Mouse (Mus musculus): ENCODE measurements around the gene Lemd2.
A peak's percentile ranks its signal among the peaks of the same experiment; 100 is the strongest.

Lemd2 gene

GRCm38 (mm10) chr17:27187059-27187458, 17.2 kb downstream of the Lemd2 start:
- no peak for DNase-seq (ENCODE audit: low spot score)

- DNase-seq (ENCODE audit: low spot score), result no peak
Observed at GRCm38 (mm10) chr17:27186068-27186467, 18.2 kb downstream of the Lemd2 start.

GRCm38 (mm10) chr17:27183667-27184292, 20.5 kb downstream of the Lemd2 start:
- DNase-seq (ENCODE audit: low spot score), result no peak

GRCm38 (mm10) chr17:27182401-27182800, 21.9 kb downstream of the Lemd2 start:
- DNase-seq (ENCODE audit: low spot score), result no peak

GRCm38 (mm10) chr17:27181666-27182065, 22.6 kb downstream of the Lemd2 start:
- no peak for DNase-seq (ENCODE audit: low spot score)

GRCm38 (mm10) chr17:27179681-27180280, 24.5 kb downstream of the Lemd2 start:
- DNase-seq (ENCODE audit: low spot score), result no peak

GRCm38 (mm10) chr17:27178427-27179177, 25.7 kb downstream of the Lemd2 start:
- no peak for DNase-seq (ENCODE audit: low spot score)

- peak; percentile 72 for DNase-seq (ENCODE audit: low spot score)
Observed at GRCm38 (mm10) chr17:27178019-27178418, 26.2 kb downstream of the Lemd2 start.

GRCm38 (mm10) chr17:27176754-27177153, 27.5 kb downstream of the Lemd2 start:
- no peak for DNase-seq (ENCODE audit: low spot score)

GRCm38 (mm10) chr17:27176287-27176686, 28.0 kb downstream of the Lemd2 start:
- DNase-seq (ENCODE audit: low spot score), result no peak

- DNase-seq (ENCODE audit: low spot score), result no peak
Observed at GRCm38 (mm10) chr17:27175196-27175874, 28.9 kb downstream of the Lemd2 start.

- DNase-seq (ENCODE audit: low spot score), result no peak
Observed at GRCm38 (mm10) chr17:27173715-27174114, 30.6 kb downstream of the Lemd2 start.

GRCm38 (mm10) chr17:27172459-27172858, 31.8 kb downstream of the Lemd2 start:
- no peak for DNase-seq (ENCODE audit: low spot score)

GRCm38 (mm10) chr17:27171121-27171520, 33.1 kb downstream of the Lemd2 start:
- no peak for DNase-seq (ENCODE audit: low spot score)

- no peak for DNase-seq (ENCODE audit: low spot score)
Observed at GRCm38 (mm10) chr17:27169952-27170695, 34.1 kb downstream of the Lemd2 start.

GRCm38 (mm10) chr17:27168569-27168968, 35.7 kb downstream of the Lemd2 start:
- DNase-seq (ENCODE audit: low spot score), result no peak

GRCm38 (mm10) chr17:27167545-27167944, 36.7 kb downstream of the Lemd2 start, which contains the start of gene Ip6k3:
Gene Ip6k3 (minus strand): TSS chr17:27167795.
- no peak for DNase-seq (ENCODE audit: low spot score)

- DNase-seq (ENCODE audit: low spot score), result no peak
Observed at GRCm38 (mm10) chr17:27166901-27167300, 37.4 kb downstream of the Lemd2 start.

GRCm38 (mm10) chr17:27165054-27165773, 39.1 kb downstream of the Lemd2 start:
- no peak for DNase-seq (ENCODE audit: low spot score)

GRCm38 (mm10) chr17:27160905-27161304, 43.4 kb downstream of the Lemd2 start:
- DNase-seq (ENCODE audit: low spot score), result no peak

- DNase-seq (ENCODE audit: low spot score), result no peak
Observed at GRCm38 (mm10) chr17:27159169-27159568, 45.1 kb downstream of the Lemd2 start.

Data from yolk sac, embryonic 10.5 days (tissue).